Mouse (Mus musculus) CH12.LX (cell line): ENCODE data around the gene Scand1.

Experiments
- KAT2A ChIP-seq: IDR thresholded peaks from 2 replicates; pipeline ENCODE4 v1.6.1; 2012; ENCODE audit warnings: low read length, improper control_type of control experiment, inconsistent platforms; ENCODE audit not compliant: insufficient replicate concordance
- MEF2A ChIP-seq: IDR thresholded peaks from 2 replicates; pipeline ENCODE4 v1.6.1; 2014; ENCODE audit warnings: low read depth, mild to moderate bottlenecking, inconsistent platforms, low read length, improper control_type of control experiment, borderline replicate concordance

DNA sequence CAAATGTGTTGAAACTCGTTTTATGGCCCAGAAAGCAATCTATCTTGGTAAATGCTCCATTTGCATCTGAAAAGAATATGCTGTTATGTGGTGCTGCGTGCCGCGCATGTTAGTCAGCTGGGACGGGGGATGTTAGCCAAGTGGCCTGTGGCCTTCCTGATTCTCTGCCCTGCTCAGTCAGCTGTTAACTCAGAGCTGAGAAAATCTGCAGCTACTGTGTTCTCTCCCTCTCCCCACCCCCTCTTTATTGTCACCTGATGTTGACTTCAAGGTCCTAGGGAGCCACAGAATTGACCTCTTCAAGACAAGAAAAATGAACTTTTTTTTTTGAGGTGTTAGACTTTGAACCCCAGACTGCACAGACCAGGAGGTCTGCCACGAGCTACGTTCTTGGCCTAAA lies 43.5 kb upstream of the Scand1 start:
- TF ChIP-seq KAT2A = no peak
- no peak for TF ChIP-seq MEF2A
